Mouse (Mus musculus): ENCODE measurements around the gene Plp1.

DNA sequence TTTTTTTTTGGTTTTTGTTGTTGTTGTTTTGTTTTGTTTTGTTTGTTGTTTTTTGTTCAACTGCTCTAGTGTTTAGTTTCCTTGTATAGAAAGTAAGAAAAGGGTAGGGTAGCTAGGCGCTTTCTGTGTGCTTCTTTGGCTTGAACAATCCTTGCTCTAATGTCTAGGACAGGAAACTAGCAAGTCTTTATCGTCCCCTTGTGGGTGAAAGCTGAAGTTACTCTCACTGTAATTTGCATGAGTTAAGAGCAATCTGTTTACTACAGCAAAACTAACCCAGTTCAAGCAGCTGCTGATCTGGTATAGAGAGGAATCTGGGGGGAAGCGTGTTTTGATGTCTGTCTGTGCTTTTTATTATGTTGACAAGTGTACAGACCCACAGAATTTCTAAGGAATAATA is 27.8 kb downstream of the Plp1 start:
- TF ChIP-seq CTCF (IDR thresholded peaks at IDR 0.05; ENCODE audit: low read depth, low read length) (no peak), GATA1 (IDR thresholded peaks at IDR 0.05; ENCODE audit: borderline replicate concordance, low read length) (no peak), GATA2 (IDR thresholded peaks at IDR 0.05; ENCODE audit: borderline replicate concordance, low read depth, low read length) (no peak), POLR2AphosphoS5 (IDR thresholded peaks at IDR 0.05; ENCODE audit: insufficient replicate concordance, low read depth, low read length) (no peak), TAL1 (conservative IDR thresholded peaks at IDR 0.05; ENCODE audit: low read depth, low read length) (no peak)
